Mouse (Mus musculus) CH12.LX (cell line): ENCODE results near the gene Cgas. TPM values are rescaled to one million over a fixed set of nuclear protein-coding genes. Genes with fewer than 3 reads are reported as not detected.

Experiments
- DNase-seq: peaks from one replicate; pipeline ENCODE4 v3.0.0-alpha.2; 2013; ENCODE audit errors: extremely low read depth
- H3K27ac ChIP-seq: 2 replicates; pipeline ENCODE4 v1.5.1; 2012; ENCODE audit warnings: low read depth, mild to moderate bottlenecking, control low read depth, moderate library complexity; ENCODE audit not compliant: insufficient read depth
- H3K27me3 ChIP-seq: replicated peaks from 2 replicates; pipeline ENCODE3; 2012; ENCODE audit warnings: inconsistent platforms
- H3K36me3 ChIP-seq, 2 experiments: replicated peaks in 1 of 2; 2 replicates each; pipeline versions ENCODE3 to v1.6.1; 2012; ENCODE audit warnings: inconsistent platforms in 1 of 2, low read length in 1 of 2, mild to moderate bottlenecking in 1 of 2, mixed read lengths in 1 of 2, moderate library complexity in 1 of 2; ENCODE audit not compliant: control insufficient read depth in 1 of 2, insufficient read depth in 1 of 2
- H3K4me1 ChIP-seq, 2 experiments: 2 replicates each; pipeline ENCODE4 v1.6.1; 2012; ENCODE audit warnings: inconsistent platforms in 1 of 2, moderate library complexity in 1 of 2; ENCODE audit not compliant: insufficient read depth in 2 of 2, control insufficient read depth in 1 of 2
- H3K4me2 ChIP-seq: 2 replicates; pipeline ENCODE4 v1.6.1; 2012; ENCODE audit warnings: low read depth, mild to moderate bottlenecking, control low read depth; ENCODE audit not compliant: poor library complexity, insufficient read depth, severe bottlenecking
- H3K4me3 ChIP-seq, 3 experiments: fragments of 150-350 bp in 1 of 3; sonication (generic) in 1 of 3; replicated peaks in 1 of 3; 2 replicates each; pipeline versions ENCODE3 to v1.5.1; 2011 to 2012; ENCODE audit warnings: low read depth in 2 of 3, low read length in 2 of 3, mild to moderate bottlenecking in 2 of 3, moderate library complexity in 2 of 3, control low read depth in 1 of 3, improper control_type of control experiment in 1 of 3, inconsistent platforms in 1 of 3, mixed read lengths in 1 of 3; ENCODE audit not compliant: poor library complexity in 1 of 3
- H3K79me2 ChIP-seq: replicated peaks from 2 replicates; pipeline ENCODE4 v1.6.1; 2012; ENCODE audit warnings: mild to moderate bottlenecking, moderate library complexity; ENCODE audit not compliant: control insufficient read depth, poor library complexity, insufficient read depth, severe bottlenecking; ENCODE audit errors: extremely low read depth
- H3K9ac ChIP-seq: 2 replicates; pipeline ENCODE4 v1.6.1; 2012; ENCODE audit warnings: low read depth, mild to moderate bottlenecking, control low read depth, moderate library complexity; ENCODE audit not compliant: insufficient read depth
- H3K9me3 ChIP-seq: replicated peaks from 2 replicates; pipeline ENCODE3; 2012; ENCODE audit warnings: low read length, inconsistent platforms, mixed read lengths
- BHLHE40 ChIP-seq: IDR thresholded peaks from 2 replicates; pipeline ENCODE4 v1.6.1; 2011; ENCODE audit warnings: mild to moderate bottlenecking, low read depth, low read length, improper control_type of control experiment
- CTCF ChIP-seq, 2 experiments: IDR thresholded peaks in 1 of 2; conservative IDR thresholded peaks in 1 of 2; 2 replicates each; pipeline ENCODE4 v1.5.1; 2011 to 2012; ENCODE audit warnings: low read depth in 2 of 2, low read length in 2 of 2, improper control_type of control experiment in 1 of 2, inconsistent platforms in 1 of 2, mild to moderate bottlenecking in 1 of 2, moderate library complexity in 1 of 2
- EP300 ChIP-seq: IDR thresholded peaks from 2 replicates; pipeline ENCODE4 v1.6.1; 2011; ENCODE audit warnings: low read length, improper control_type of control experiment
- GABPA ChIP-seq: IDR thresholded peaks from 2 replicates; pipeline ENCODE4 v1.6.1; 2012; ENCODE audit warnings: low read depth, low read length, improper control_type of control experiment, inconsistent platforms; ENCODE audit not compliant: insufficient replicate concordance
- MAX ChIP-seq: IDR thresholded peaks from 2 replicates; pipeline ENCODE4 v1.6.1; 2011; ENCODE audit warnings: low read length, improper control_type of control experiment
- NELFE ChIP-seq: IDR thresholded peaks from 2 replicates; pipeline ENCODE4 v1.6.1; 2011; ENCODE audit warnings: low read depth, low read length, improper control_type of control experiment
- POLR2A ChIP-seq: IDR thresholded peaks from 2 replicates; pipeline ENCODE4 v1.6.1; 2011; ENCODE audit warnings: low read depth, mild to moderate bottlenecking, improper control_type of control experiment, low read length
- SMC3 ChIP-seq: IDR thresholded peaks from 2 replicates; pipeline ENCODE4 v1.6.1; 2011; ENCODE audit warnings: low read depth, low read length, improper control_type of control experiment
- UBTF ChIP-seq: IDR thresholded peaks from 2 replicates; pipeline ENCODE4 v1.6.1; 2012; ENCODE audit warnings: low read depth, mild to moderate bottlenecking, inconsistent platforms, low read length, improper control_type of control experiment, moderate library complexity
- USF1 ChIP-seq: IDR thresholded peaks from 2 replicates; pipeline ENCODE4 v1.6.1; 2014; ENCODE audit warnings: low read depth, mild to moderate bottlenecking, inconsistent platforms, low read length, improper control_type of control experiment
- USF2 ChIP-seq: conservative IDR thresholded peaks from 2 replicates; pipeline ENCODE4 v1.6.1; 2011; ENCODE audit warnings: low read depth, low read length, improper control_type of control experiment
- ZC3H11A ChIP-seq: IDR thresholded peaks from 2 replicates; pipeline ENCODE4 v1.6.1; 2012; ENCODE audit warnings: low read depth, mild to moderate bottlenecking, inconsistent platforms, low read length, improper control_type of control experiment
- dilution Hi-C: fragments of 300-500 bp; cut with MboI; formaldehyde crosslinking; loops from 2 replicates; pipeline ENCODE4 v1.14.3; 2020; ENCODE audit warnings: low sequenced_read_pairs; ENCODE audit not compliant: extremely low pct_unique_long_range_greater_than_20kb, extremely low pct_ligation_motif_present
- in situ Hi-C: fragments of 300-500 bp; cut with MboI; formaldehyde crosslinking; loops from 3 replicates; pipeline ENCODE4 v1.14.3; 2019; ENCODE audit warnings: low sequenced_read_pairs, low pct_ligation_motif_present, low pct_unique_long_range_greater_than_20kb, mixed read lengths
- polyA plus RNA-seq: library from polyadenylated mRNA; unstranded; fragments of >175 nt; gene quantifications from 2 replicates; pipeline ENCODE4 v1.2.1, GENCODE M21; 2012; ENCODE audit warnings: low read depth; ENCODE audit not compliant: insufficient read length
- total RNA-seq, 2 experiments: library from RNA; depleted of rRNA; stranded (reverse); fragments of 300-350 nt in 1 of 2; fragments of >200 nt in 1 of 2; gene quantifications; 2 replicates each; pipeline ENCODE4 v1.2.3; 2012 to 2014

Cgas gene
- total and polyA plus RNA-seq, 3 experiments: not detected

DNA sequence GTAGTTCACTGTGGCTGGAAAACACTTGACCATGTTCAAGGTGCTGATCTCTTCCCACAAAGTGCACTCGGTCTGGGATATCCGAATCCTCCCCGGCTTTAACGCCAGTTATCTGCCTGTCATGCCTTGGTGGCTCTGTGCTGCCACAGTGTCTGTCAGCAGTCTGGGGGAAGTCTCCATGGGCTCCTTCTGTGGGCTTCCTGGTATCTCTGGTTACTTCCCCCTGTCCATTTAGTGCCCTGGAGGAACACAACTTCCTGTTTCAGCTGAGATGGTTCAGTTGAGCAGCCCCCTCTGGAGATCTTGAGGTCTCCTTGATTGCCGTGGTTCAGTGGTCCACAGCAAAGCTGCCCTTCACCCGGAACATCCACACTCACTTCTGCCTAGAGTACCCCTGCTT, 14.9 kb downstream of the Cgas start:
- dilution Hi-C loops: no loop called here
- in situ Hi-C loops: no loop called here
- Histone ChIP-seq H3K9ac (no peak overlapping the region), H3K79me2 (no peaks in the 10 kb centered on the region), H3K27ac (no peak overlapping the region), H3K27me3 (peaks cover 70% of the 10 kb centered on the region), H3K4me3 (no peak overlapping the region), H3K4me1 (peaks cover 2 to 14% of the 10 kb centered on the region in 2 experiments; a peak in 2 of 4 replicates), H3K9me3 (peaks cover 8% of the 10 kb centered on the region), H3K36me3 (no peaks in the 10 kb centered on the region), H3K4me2 (no peak overlapping the region)
- DNase-seq: no peak
- TF ChIP-seq POLR2A: no peak
- no peak for TF ChIP-seq USF2
- TF ChIP-seq CTCF (conservative IDR thresholded peaks at IDR 0.05 in 1 of 2, IDR thresholded peaks at IDR 0.05 in 1 of 2; ENCODE audit: low read depth in 2 of 2, low read length in 2 of 2): no peak
- no peak for TF ChIP-seq SMC3
- TF ChIP-seq GABPA: no peak

DNA sequence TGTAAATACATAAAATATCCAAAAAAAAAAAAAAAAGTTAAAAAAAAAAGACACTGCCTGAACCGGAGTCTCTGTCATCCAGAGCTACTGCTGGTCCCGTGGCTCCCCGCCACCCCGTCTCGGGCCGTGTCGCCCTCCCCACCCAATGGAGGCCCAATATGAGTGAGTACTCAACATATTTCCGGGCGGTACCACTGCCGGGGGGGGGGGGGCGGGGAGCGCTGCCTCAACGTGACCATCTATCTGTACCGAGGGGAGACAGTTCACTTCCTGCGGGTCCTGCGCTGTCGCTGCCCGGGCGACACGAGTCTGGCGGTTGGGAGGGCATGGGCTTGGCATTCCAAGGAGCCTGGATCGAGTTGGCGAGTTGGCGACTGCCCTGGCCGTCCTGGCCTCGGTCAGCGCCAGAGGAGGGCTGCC, 15.7 kb downstream of the Cgas start:
- Histone ChIP-seq H3K4me1 (peaks cover 2 to 14% of the 10 kb centered on the region in 2 experiments; a peak in 2 of 4 replicates), H3K27ac (no peak overlapping the region), H3K4me3 (no peak overlapping the region), H3K36me3 (no peaks in the 10 kb centered on the region), H3K79me2 (no peaks in the 10 kb centered on the region), H3K27me3 (peaks cover 67% of the 10 kb centered on the region), H3K4me2 (no peak overlapping the region), H3K9me3 (peaks cover 7% of the 10 kb centered on the region), H3K9ac (no peak overlapping the region)
- in situ Hi-C loops: no loop called here
- DNase-seq: no peak
- dilution Hi-C loops: no loop called here
- no peak for TF ChIP-seq USF1
- TF ChIP-seq ZC3H11A: no peak
- TF ChIP-seq NELFE: no peak
- no peak for TF ChIP-seq MAX
- TF ChIP-seq UBTF: no peak

DNA sequence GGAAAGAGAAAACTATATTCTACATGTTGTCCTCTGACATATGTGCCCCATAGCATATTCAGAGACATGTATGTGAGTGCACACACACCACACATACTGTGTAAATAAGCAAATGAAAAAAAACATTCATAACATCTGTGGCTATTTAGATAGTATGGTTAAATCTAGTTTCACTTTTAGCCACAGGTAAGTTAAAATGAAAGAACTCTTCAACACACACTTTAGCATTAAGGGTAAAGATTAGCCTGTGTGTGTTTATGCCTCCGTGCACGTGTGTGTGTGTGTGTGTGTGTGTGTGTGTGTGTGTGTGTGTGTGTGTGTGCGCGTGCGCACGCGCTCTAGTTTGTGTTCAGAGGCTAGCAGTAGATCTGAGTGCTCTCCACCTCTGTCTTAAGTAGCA, 41.4 kb downstream of the Cgas start:
- H3K9me3 ChIP-seq: no peaks in the 10 kb centered on the region
- in situ Hi-C loops: no loop called here
- TF ChIP-seq BHLHE40 (peak; percentile 58), EP300 (no peak)
- no peak overlapping the region; the same call in 1 of the 2 replicates for H3K4me2 ChIP-seq
- H3K79me2 ChIP-seq: no peaks in the 10 kb centered on the region
- H3K9ac ChIP-seq: no peak overlapping the region
- H3K27ac ChIP-seq: no peak overlapping the region
- H3K36me3 ChIP-seq: no peaks in the 10 kb centered on the region
- DNase-seq: no peak
- dilution Hi-C loops: no loop called here
- H3K27me3 ChIP-seq: no peaks in the 10 kb centered on the region
- H3K4me3 ChIP-seq: no peak overlapping the region
- peaks cover 0 to 2% of the 10 kb centered on the region in 2 experiments; a peak in 1 of 4 replicates for H3K4me1 ChIP-seq
